Mouse (Mus musculus) left cerebral cortex, postnatal 36 days (tissue): ENCODE data around the gene Gjd3. TPM values are rescaled to one million over a fixed set of nuclear protein-coding genes. Genes with fewer than 3 reads are reported as not detected.
A peak's percentile ranks its signal among the peaks of the same experiment; 100 is the strongest.
"Not testable (repeated sequence)": the region's sequence is repeated elsewhere in the genome, so short reads cannot be mapped to it uniquely, and the experiment has no call there.

Experiments
- DNase-seq, 2 experiments: peaks; one replicate each; pipeline ENCODE4 v3.0.0; 2021 to 2022; ENCODE audit warnings: low spot score in 2 of 2, mixed read lengths in 1 of 2
- intact Hi-C: fragments of 180-260 bp; cut with DNase I; formaldehyde crosslinking; loops from one replicate; pipeline ENCODE4 v1.15.1; 2025
- total RNA-seq, 2 experiments: library from RNA; stranded (reverse); gene quantifications; 2 replicates each; pipeline ENCODE4 v1.2.3; 2021

Gene Gjd3
- total RNA-seq, 2 experiments from 2014 or later, result 2.0 TPM

DNA sequence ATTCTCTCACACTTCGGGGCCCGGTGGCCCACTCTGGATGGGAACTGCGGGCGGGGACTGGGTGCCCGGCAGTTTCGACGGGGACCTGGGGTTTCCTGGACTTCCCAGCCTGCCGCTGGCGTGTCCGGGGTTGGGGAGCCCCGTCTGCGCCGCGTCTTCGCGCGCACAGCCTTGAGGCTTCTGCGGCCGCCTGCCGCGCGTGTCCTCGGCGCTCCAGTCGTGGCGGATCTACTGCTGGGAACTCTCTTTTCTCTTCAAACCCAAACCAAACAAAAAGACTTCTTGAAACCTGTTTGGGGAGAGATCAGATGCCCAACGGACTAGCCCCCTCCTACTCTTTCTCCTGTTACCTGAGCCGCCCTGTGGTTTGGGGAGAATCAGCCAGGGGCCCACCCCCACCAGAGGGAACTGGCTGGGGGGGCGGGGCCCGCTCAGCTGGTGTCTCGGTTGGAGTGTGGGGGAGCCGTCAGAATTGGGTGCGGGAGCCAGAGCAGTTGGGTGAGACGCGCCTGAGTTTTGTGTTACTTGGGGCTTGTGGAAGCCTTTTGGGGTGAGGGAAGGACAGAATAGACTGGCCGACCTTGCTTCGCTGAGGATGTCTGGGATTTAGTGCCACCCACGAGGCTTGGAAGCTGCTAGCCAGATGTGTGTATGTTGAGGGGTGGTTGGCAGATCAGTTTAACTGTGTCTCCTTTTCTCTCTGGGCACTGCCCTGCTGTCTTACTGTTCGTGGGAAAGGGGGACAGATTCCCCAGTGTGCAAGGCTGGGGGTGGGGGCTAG lies 44.7 kb downstream of the Gjd3 start:
- no peak for DNase-seq
- intact Hi-C loops, result no loop called here

- intact Hi-C loops, result no loop called here
- DNase-seq, result no peak
These were observed 45.4 kb downstream of the Gjd3 start for GRCm38 (mm10) chr11:98937410-98937913.

- intact Hi-C loops, result no loop called here
- DNase-seq, result no peak
These were observed 46.0 kb downstream of the Gjd3 start for GRCm38 (mm10) chr11:98936606-98937409.

DNA sequence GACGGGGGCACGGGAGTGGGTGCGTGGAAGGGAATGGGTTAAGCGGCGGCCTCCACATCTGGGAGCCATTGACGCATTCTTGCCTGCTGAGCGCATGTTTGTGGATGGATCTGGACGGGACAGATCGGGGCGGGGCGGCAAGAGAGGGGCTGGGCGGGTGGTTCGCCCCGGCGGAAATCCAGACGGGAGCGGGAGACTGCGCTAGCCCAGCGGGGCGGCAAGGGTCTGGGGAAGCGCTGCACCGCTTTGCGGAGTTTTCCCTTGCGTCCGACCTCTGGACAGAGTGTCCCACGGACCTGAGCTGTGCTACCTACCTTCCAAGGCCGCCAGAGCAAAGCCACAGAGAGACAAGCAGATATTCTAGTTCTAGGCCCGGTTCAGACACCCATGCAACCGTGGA lies 46.6 kb downstream of the Gjd3 start:
- intact Hi-C loops, result no loop called here
- DNase-seq, result no peak

- intact Hi-C loops, result no loop called here
- DNase-seq, result no peak
These were observed 47.7 kb downstream of the Gjd3 start for GRCm38 (mm10) chr11:98935123-98935522.

DNA sequence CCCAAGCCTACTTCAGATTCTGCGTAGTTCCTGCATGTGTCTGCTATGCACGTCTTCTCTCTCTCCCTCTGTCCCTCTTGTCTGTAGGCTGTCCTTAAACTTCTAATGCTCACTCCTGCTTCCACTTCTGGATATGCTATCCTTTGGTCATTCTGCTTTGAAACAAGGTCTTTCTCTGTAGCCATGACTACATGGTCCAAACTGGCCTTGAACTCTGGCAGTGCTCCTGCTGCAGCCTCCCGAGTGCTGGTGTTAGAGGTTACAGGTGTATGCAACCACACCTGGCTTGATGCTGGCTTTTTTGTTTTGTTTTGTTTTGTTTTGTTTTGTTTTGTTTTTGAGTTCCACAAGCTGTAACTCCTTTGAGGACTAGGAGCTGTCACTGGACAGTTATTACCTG lies 48.4 kb downstream of the Gjd3 start:
- intact Hi-C loops, result no loop called here
- DNase-seq, result no peak

DNA sequence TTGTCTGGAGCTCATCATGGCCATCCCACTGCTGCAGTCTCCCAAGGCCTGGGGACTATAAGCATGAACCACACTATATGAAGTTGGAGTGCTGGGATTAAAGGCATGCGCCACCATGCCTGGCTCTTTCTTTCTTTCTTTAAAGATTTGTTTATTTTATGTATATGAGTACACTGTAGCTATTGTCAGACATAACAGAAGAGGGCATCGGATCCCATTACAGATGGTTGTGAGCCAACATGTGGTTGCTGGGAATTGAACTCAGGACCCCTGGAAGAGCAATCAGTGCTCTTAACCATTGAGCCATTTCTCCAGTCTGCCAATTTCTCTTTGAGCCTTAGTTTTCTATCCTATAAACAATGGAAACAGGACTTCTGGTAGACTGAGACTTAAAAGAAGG lies 49.0 kb downstream of the Gjd3 start:
- DNase-seq, intact Hi-C loops: not testable (repeated sequence)

DNA sequence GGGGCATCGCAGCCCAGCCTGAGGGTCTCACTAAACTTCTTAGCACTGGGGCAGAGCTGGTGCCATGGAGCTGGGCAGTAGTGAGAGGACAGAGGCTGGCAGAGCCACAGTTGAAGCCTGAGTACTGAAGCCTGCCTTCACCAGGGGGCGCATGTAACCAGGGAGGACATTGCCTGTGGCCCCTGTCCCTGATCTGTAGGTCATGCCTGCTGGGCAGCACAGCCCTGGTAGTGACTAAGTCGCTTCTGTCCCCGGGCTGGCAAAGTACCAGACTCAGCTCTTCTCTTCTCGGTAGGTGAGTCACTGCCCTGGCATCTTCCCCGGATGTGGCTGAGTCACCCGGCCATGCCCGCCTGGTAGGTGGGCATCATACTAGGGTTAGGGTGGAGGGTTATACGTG lies 49.7 kb downstream of the Gjd3 start:
- intact Hi-C loops, result no loop called here

GRCm38 (mm10) chr11:98932293-98933091 lies 50.3 kb downstream of the Gjd3 start:
- intact Hi-C loops, result no loop called here
- DNase-seq, result no peak

More for the DNA sequence above, 49.7 kb downstream of the Gjd3 start:
- DNase-seq, result peak in 1 of 2 experiments; percentile 75

Other genes with a start within 250 kb of the Gjd3 start
- 100 to 1,000 TPM; 718 to 779 TPM for gene Thra, start 242.4 kb downstream of the Gjd3 start, total RNA-seq
- gene Nr1d1, start 207.7 kb downstream of the Gjd3 start, total RNA-seq, result 100 to 1,000 TPM; 117 to 141 TPM
- gene Msl1, start 187.5 kb downstream of the Gjd3 start, total RNA-seq, result 100 to 1,000 TPM; 169 to 193 TPM
- 10 to 100 TPM; 46.7 to 63.5 TPM for gene Casc3, start 178.1 kb downstream of the Gjd3 start, total RNA-seq
- gene Rapgefl1, start 146.2 kb downstream of the Gjd3 start, total RNA-seq, result 100 to 1,000 TPM; 139 to 161 TPM
- 10 to 100 TPM; 67.4 to 74.6 TPM for gene Wipf2, start 119.4 kb downstream of the Gjd3 start, total RNA-seq
- gene Cdc6, start 75.2 kb downstream of the Gjd3 start, total RNA-seq, result under 1 TPM; 0.39 to 0.47 TPM
- 10 to 100 TPM; 10.5 to 11.6 TPM for gene Rara, start 55.2 kb downstream of the Gjd3 start, total RNA-seq
- 1 to 10 TPM in 1 of 2 experiments, under 1 TPM in 1; 0.66 to 1.8 TPM for gene Top2a, start 41.2 kb upstream of the Gjd3 start, total RNA-seq
- 10 to 100 TPM; 72.0 to 90.9 TPM for gene Igfbp4, start 58.2 kb upstream of the Gjd3 start, total RNA-seq
- under 1 TPM; 0.45 to 0.54 TPM for gene Tns4, start 106.3 kb upstream of the Gjd3 start, total RNA-seq
- gene Ccr7, start 172.1 kb upstream of the Gjd3 start, total RNA-seq, result not detected
- 10 to 100 TPM; 53.0 to 65.2 TPM for gene Smarce1, start 248.0 kb upstream of the Gjd3 start, total RNA-seq